Mouse (Mus musculus) cerebellum, adult 8-10 months (tissue): ENCODE results near the gene Pcbp4.
"Not testable (repeated sequence)": the region's sequence is repeated elsewhere in the genome, so short reads cannot be mapped to it uniquely, and the experiment has no call there.

ENCODE experiments used
- DNase-seq: peaks from one replicate; pipeline ENCODE4 v3.0.0; 2022

The Pcbp4 gene

GRCm38 (mm10) chr9:106483606-106484005 is 30.5 kb downstream of the Pcbp4 start:
- no peak for DNase-seq

- DNase-seq = no peak
Observed at GRCm38 (mm10) chr9:106485076-106485475, 32.0 kb downstream of the Pcbp4 start.

GRCm38 (mm10) chr9:106487602-106488001 is 34.5 kb downstream of the Pcbp4 start:
- DNase-seq = not testable (repeated sequence)

GRCm38 (mm10) chr9:106499667-106500066 is 46.6 kb downstream of the Pcbp4 start, which contains the start of gene Iqcf1:
Gene Iqcf1 (plus strand): TSS chr9:106499967.
- DNase-seq = no peak

GRCm38 (mm10) chr9:106501846-106502245 is 48.8 kb downstream of the Pcbp4 start:
- no peak for DNase-seq

GRCm38 (mm10) chr9:106504246-106504645 is 51.2 kb downstream of the Pcbp4 start:
- no peak for DNase-seq

- DNase-seq = no peak
Observed at GRCm38 (mm10) chr9:106509356-106509755, 56.3 kb downstream of the Pcbp4 start.

- no peak for DNase-seq
Observed at GRCm38 (mm10) chr9:106512729-106513450, 59.8 kb downstream of the Pcbp4 start.

GRCm38 (mm10) chr9:106513566-106513965 is 60.5 kb downstream of the Pcbp4 start:
- DNase-seq = no peak
